18 mouse cellular contexts compared by ENCODE assay signal in the genomic region with DNA sequence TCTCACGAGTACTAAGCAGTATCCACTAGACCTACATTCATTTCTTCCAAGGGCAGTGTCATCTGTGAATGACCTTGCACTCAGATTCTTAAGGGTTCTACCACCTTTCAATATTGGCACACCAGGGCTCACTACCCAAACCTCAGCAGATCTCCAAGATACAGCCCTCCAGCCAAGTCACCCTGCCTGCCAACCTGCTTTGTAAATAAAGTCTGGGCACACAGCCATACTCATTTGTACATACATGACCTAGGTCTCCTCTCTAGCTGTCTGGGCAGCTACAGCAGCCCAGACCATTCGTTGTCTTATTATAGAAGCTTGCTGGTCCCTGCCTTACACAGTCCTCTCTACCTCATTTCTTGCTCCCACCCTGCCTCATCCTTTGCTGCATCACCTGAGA. TPM values are rescaled to one million over a fixed set of nuclear protein-coding genes. Genes with fewer than 3 reads are reported as not detected.
A peak's percentile ranks its signal among the peaks of the same experiment; 100 is the strongest.
DNase-seq lines count a peak whose midpoint lies in the region; ATAC-seq lines count a peak whose summit lies in the region.
"Had no signal": no experiment of that assay in that cellular context is flagged by ENCODE, and none has a peak within 500 bp of the region (broad histone marks: within the 10 kb centered on the region; RNA-seq: fewer than 3 reads in every experiment).

No protein-coding gene starts in this region.

- H3K9me3 ChIP-seq in hindbrain, embryonic 15.5 days = no peaks in the 10 kb centered on the region
- H3K9me3 ChIP-seq in hindbrain, embryonic 12.5 days (replicated peaks) = no peaks in the 10 kb centered on the region
- H3K9me3 ChIP-seq: embryonic facial prominence, embryonic 13.5 days; heart, embryonic 13.5 days; hindbrain, embryonic 10.5 days; midbrain, embryonic 13.5 days; neural tube, embryonic 12.5 days had no signal

- H3K9ac ChIP-seq in hindbrain, embryonic 15.5 days = no peak overlapping the region
- no peak overlapping the region for H3K9ac ChIP-seq in hindbrain, embryonic 12.5 days
- H3K9ac ChIP-seq: embryonic facial prominence, embryonic 13.5 days; heart, embryonic 13.5 days; midbrain, embryonic 13.5 days; neural tube, embryonic 12.5 days had no signal

- H3K27me3 ChIP-seq in hindbrain, embryonic 15.5 days = no peaks in the 10 kb centered on the region
- H3K27me3 ChIP-seq in hindbrain, embryonic 12.5 days = no peaks in the 10 kb centered on the region
- H3K27me3 ChIP-seq: embryonic facial prominence, embryonic 13.5 days; heart, embryonic 13.5 days; midbrain, embryonic 13.5 days; neural tube, embryonic 12.5 days had no signal

- H3K27ac ChIP-seq in hindbrain, embryonic 15.5 days (replicated peaks) = no peak overlapping the region
- H3K27ac ChIP-seq in hindbrain, embryonic 12.5 days = no peak overlapping the region
- H3K27ac ChIP-seq: embryonic facial prominence, embryonic 13.5 days; heart, embryonic 13.5 days; hindbrain, embryonic 10.5 days; midbrain, embryonic 13.5 days; neural tube, embryonic 12.5 days had no signal

- WGBS in hindbrain, embryonic 15.5 days = 63% methylated on average over 2 of the region's 2 CpGs
- 79% methylated on average over 2 of the region's 2 CpGs for WGBS in hindbrain, embryonic 12.5 days

- no peaks in the 10 kb centered on the region for H3K36me3 ChIP-seq in hindbrain, embryonic 15.5 days
- no peaks in the 10 kb centered on the region for H3K36me3 ChIP-seq in hindbrain, embryonic 12.5 days
- H3K36me3 ChIP-seq: embryonic facial prominence, embryonic 13.5 days; G1E; heart, embryonic 13.5 days; hindbrain, embryonic 10.5 days; midbrain, embryonic 13.5 days; neural tube, embryonic 12.5 days had no signal

- no peaks in the 10 kb centered on the region for H3K4me1 ChIP-seq in hindbrain, embryonic 15.5 days (replicated peaks)
- H3K4me1 ChIP-seq in hindbrain, embryonic 12.5 days = no peaks in the 10 kb centered on the region
- H3K4me1 ChIP-seq: embryonic facial prominence, embryonic 13.5 days; heart, embryonic 13.5 days; hindbrain, embryonic 10.5 days; midbrain, embryonic 13.5 days; neural tube, embryonic 12.5 days had no signal

- ATAC-seq in hindbrain, embryonic 15.5 days (ENCODE audit: low FRiP score, low read depth) = 0 out of 2 replicates have a peak, but pooled peaks have one; percentile 51
- no peak for ATAC-seq in hindbrain, embryonic 12.5 days (ENCODE audit: low FRiP score)
- ATAC-seq: forebrain, embryonic 14.5 days; midbrain, embryonic 13.5 days had no signal

- H3K4me3 ChIP-seq in hindbrain, embryonic 15.5 days = no peak overlapping the region
- H3K4me3 ChIP-seq in hindbrain, embryonic 12.5 days = no peak overlapping the region
- H3K4me3 ChIP-seq: embryonic facial prominence, embryonic 13.5 days; heart, embryonic 13.5 days; hindbrain, embryonic 10.5 days; midbrain, embryonic 13.5 days; neural tube, embryonic 12.5 days had no signal

- peak; percentile 34 for DNase-seq in adrenal gland, postnatal 14 days
- no peak for DNase-seq in adrenal gland, adult 18-20 months (ENCODE audit: low spot score in 2 of 2)
- DNase-seq in lung, adult 18-20 months = peak; percentile 55 to 60
- DNase-seq in lung, postnatal 4 days = no peak
- peak; percentile 56 for DNase-seq in lung, postnatal 36 days
- DNase-seq: cerebellum, adult 9-11 months; gastrocnemius, postnatal 14 days; kidney, postnatal 10 days; right cerebral cortex, postnatal 4 days had no signal

- H3K4me2 ChIP-seq in hindbrain, embryonic 15.5 days = no peak overlapping the region
- H3K4me2 ChIP-seq in hindbrain, embryonic 12.5 days (replicated peaks) = no peak overlapping the region
- H3K4me2 ChIP-seq: embryonic facial prominence, embryonic 13.5 days; heart, embryonic 13.5 days; midbrain, embryonic 13.5 days; neural tube, embryonic 12.5 days had no signal

RNA-seq across cellular contexts. Expression of a gene that starts 15.3 kb away (rescaled TPM):
- total RNA-seq in adrenal gland, postnatal 14 days (2021) = 3.9 and 5.9 TPM in 2 replicates
- 1 to 10 TPM; 5.3 to 6.0 TPM for total RNA-seq in adrenal gland, adult 18-20 months (2021)
- 23.2 and 26.9 TPM in 2 replicates for polyA plus RNA-seq in hindbrain, embryonic 15.5 days (2015; fragmentation: Nextera tagmentation; extraction: Ambion mirVana)
- polyA plus RNA-seq in hindbrain, embryonic 12.5 days (2016; fragmentation: Nextera tagmentation; extraction: Ambion mirVana) = 11.2 and 13.9 TPM in 2 replicates
- polyA plus RNA-seq: G1E had no signal

Comparison
In these comparisons a context has a peak if more than half of its experiments do, and no peak if none do; other contexts are left out.
1. DNase-seq: peak in adrenal gland, postnatal 14 days (single experiment), lung, adult 18-20 months (2 of 2) and lung, postnatal 36 days (single experiment); none in adrenal gland, adult 18-20 months (0 of 2) and lung, postnatal 4 days (0 of 2).